Mouse (Mus musculus) adrenal gland (tissue): ENCODE measurements around the gene Ano8.

Experiments
- intact Hi-C: fragments of 180-260 bp; cut with DNase I; formaldehyde crosslinking; loops from one replicate; pipeline ENCODE4 v1.15.1; 2025

Gene Ano8

GRCm38 (mm10) chr8:71470913-71471255 lies 14.9 kb downstream of the Ano8 start:
- intact Hi-C loops = no loop called here

GRCm38 (mm10) chr8:71470146-71470912 lies 15.4 kb downstream of the Ano8 start:
- intact Hi-C loops = no loop called here

GRCm38 (mm10) chr8:71469411-71469810 lies 16.4 kb downstream of the Ano8 start:
- intact Hi-C loops = no loop called here

DNA sequence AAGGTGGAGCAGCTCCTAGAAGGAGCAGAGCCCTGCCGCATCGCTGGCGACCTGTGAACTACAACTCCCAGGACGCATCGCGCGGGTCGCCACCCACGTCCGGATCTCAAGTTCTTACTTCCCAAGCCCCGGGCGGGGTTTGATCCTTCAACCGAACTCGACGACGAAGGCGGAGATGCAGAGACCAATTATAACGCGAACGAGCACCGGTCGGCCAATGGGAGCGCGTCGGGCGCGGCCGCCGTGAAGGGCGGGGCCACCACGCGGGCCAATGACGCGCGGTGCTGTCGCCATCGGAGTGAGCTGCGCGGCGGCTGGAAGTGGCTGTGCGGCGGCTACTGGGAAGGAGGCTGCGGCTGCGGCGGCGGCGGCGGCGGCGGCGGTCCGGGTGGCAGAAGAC lies 16.8 kb downstream of the Ano8 start, which contains the start of gene Dda1:
TSS of gene Dda1 (plus strand) at position 284 of the 400 bp plus-strand sequence.
- intact Hi-C loops = no loop called here

DNA sequence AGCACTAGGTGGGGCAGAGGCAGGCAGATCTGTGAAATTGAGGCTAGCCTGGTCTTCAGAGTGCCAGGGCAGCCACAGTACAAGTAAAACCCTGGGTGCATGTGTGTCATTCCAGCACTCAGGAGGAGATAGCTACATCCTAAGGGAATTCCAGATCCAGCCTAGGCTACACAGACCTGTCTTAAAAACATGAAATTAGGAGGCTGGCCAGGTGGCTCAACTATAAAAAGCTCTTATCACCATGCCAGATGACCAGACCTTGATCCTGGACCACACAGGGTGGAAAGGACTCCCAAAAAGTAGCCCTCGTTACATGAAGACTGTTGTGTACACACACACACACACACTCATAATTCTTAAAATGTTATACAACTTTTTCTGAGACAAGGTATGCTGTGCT lies 17.8 kb downstream of the Ano8 start:
- intact Hi-C loops = no loop called here

GRCm38 (mm10) chr8:71467201-71467600 lies 18.6 kb downstream of the Ano8 start:
- intact Hi-C loops = no loop called here

DNA sequence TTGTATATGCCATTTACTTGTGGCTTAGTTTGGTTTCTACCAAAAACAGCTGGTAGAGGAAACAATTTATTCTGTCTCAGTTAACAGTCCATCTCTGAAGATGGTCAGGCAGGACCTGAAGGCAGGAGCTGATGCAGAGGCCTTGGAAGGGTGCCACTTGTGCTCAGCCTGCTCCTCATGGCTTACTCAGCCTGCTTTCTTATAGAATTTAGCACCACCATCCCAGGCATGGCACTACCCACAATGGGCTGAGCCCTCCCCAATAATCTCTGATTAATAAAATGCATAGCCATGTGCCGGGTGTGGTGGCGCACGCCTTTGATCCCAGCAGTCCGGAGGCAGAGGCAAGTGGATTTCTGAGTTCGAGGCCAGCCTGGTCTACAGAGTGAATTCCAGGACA lies 19.6 kb downstream of the Ano8 start:
- intact Hi-C loops = no loop called here

DNA sequence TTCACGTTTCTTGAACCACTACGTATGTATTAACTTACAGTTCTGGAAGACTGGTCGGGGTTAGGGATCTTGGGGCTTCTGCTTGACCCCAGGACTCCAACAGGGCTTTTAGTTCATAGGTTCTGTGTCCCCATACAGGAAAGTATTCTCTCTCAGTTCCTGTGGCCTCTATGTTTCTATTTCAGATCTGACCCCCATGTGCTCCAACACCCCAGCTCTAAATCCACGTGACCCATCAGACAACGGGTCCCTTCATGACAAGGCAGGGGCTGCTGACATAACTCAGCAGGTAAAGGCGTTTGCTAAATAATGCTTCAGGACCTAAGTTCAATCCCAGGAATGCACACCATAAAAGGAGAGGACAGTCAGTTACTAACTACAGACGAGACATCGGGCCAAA lies 20.0 kb downstream of the Ano8 start:
- intact Hi-C loops = no loop called here

GRCm38 (mm10) chr8:71464513-71465500 lies 21.0 kb downstream of the Ano8 start, which contains the start of gene Mrpl34:
Gene Mrpl34, plus strand, starts transcription at chr8:71464959.
- intact Hi-C loops = no loop called here

DNA sequence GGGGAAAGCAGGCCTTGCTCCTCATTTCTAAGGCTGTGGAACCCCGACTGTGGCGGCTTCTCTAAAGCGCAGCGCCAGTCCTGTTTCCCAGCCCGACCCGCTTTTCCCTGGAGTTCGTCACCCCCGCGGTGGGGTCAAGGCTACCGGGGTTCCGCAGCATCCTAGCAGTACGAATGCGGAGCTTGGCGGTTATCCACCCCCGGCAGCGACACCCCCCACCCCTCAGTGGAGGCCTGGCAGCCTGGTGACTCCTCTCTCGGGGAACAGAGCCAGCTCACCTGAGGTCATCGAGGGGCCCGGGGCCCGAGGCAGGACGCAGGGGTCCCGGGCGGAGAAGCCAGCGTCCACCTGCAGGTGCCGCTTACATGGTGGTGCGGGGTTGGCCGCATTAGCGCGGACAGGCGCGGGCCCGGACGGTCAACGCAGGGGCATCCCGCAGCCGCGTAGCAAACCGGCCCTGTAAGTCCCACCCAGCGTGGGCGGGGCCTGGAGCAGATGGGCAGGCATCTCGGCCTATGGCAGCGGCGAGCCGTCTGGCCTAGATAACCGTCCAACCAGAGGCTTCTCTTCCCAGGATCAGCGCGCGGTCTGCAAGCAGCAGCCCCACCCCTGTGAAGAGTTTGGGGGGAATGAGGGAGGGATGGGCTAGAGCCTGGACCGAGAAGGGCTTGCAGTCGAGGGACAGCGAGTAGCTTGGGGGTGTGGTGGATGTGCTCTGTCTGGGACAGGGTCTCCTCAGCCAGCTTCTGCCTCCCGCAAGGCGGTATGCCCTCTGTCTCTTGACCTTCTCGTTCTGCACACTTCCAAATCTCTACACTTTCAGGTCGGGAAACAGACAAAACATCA lies 22.4 kb downstream of the Ano8 start, which contains the start of gene Abhd8:
TSS of gene Abhd8 (minus strand) at position 468 of the 846 bp plus-strand sequence.
- intact Hi-C loops = no loop called here

- intact Hi-C loops = no loop called here
Observed at GRCm38 (mm10) chr8:71462786-71463185, 23.0 kb downstream of the Ano8 start.

- intact Hi-C loops = no loop called here
Observed at GRCm38 (mm10) chr8:71462191-71462590, 23.6 kb downstream of the Ano8 start.

GRCm38 (mm10) chr8:71461152-71461840 lies 24.5 kb downstream of the Ano8 start:
- intact Hi-C loops = no loop called here

- intact Hi-C loops = no loop called here
Observed at GRCm38 (mm10) chr8:71460716-71461115, 25.0 kb downstream of the Ano8 start.

DNA sequence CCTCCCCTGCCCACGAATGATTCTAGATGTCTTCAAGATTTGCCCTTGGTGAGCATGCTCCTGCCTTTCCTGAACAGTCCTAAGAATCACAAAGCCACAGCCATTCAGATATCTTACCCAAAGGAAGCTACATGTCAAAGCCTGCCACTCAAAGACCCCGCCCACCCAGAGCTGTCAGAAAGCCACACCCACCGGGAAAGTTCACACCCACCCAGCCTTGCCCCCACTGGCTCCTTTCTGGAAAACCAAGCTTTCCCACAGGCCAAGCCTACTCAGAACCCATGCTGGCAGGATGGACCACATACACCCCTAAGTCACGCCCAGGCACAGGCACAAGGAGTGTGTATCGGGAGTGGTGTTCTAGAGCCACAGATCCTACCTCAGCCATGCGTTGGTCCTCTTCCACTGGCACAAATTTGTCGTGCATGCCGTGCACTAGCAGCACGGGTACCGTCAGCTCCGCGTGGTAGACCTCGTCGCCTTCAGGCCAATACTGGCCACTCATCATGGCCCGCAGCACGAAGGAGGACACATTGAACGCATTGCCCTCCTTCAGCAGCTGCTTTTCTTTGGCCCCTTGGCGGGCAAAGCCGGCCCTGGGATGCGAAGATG lies 28.0 kb downstream of the Ano8 start:
- intact Hi-C loops = no loop called here

DNA sequence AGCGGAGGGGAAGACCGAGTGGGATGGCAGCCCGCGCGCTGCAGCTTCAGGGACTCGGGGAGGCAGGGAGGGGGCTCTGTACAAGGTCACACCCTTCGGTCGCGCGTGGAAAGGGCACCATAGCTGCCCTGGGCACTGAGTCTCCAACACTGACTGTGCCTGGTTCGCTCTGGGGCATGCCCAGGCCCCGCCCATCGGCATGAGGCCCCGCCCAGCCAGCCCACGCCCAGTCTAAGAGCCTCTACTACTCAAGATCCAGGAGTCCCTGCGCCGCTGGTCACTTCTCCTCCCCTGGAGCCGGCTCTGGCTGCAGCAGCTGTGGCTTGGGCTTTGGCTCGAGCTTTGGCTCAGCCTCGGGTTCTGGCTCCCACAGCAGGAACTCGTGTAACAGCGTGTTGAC lies 28.9 kb downstream of the Ano8 start:
- intact Hi-C loops = no loop called here

DNA sequence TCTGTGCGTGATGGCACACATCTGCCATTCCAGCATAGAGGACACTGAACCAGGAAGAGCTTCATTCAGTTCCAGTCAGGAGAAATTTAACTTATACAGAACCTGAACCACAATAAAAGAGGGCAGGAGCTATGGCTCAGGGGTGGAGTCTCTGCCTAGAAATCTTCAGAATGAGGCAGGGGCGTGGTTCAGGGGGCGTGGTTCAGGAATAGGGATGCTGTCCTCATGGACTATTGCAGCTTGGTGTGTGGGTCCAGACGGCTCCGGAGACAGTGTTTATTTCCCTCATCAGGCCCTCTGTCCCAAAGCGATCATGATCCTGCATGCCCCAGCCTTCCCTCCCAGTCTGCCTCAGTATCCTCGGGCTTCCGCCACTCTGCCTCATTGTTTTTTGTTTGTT lies 31.1 kb downstream of the Ano8 start:
- intact Hi-C loops = no loop called here

GRCm38 (mm10) chr8:71452669-71453068 lies 33.1 kb downstream of the Ano8 start:
- intact Hi-C loops = no loop called here

- intact Hi-C loops = no loop called here
Observed at GRCm38 (mm10) chr8:71451777-71452176, 34.0 kb downstream of the Ano8 start.

DNA sequence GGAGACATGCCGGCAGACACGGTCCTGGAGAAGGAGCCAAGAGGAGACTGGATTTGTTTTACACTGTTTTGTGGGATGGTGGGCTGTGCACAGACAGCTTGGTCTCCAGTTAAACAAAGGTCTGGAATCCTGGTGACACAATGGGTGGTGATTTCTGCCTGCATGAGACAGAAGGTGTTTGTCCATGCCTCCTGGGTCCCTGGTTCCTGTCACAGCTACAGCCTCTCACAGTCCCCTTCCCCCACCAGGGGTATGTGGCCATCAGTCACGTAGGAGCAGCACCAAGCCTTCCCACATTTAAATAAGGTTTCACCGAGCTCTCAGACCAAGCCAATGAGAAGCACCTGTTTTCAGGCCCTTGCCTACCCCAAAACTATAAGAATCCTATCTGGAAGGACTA lies 34.4 kb downstream of the Ano8 start:
- intact Hi-C loops = no loop called here
